Mouse (Mus musculus) liver, embryonic 14.5 days (tissue): ENCODE data around the gene Wdr4.

Source experiments
- CTCF ChIP-seq: IDR thresholded peaks from 2 replicates; pipeline ENCODE4 v1.5.1; 2016; ENCODE audit warnings: antibody characterized with exemption, low read depth, control low read depth
- EP300 ChIP-seq: IDR thresholded peaks from 2 replicates; pipeline ENCODE4 v1.6.1; 2016; ENCODE audit warnings: antibody characterized with exemption, low read depth

DNA sequence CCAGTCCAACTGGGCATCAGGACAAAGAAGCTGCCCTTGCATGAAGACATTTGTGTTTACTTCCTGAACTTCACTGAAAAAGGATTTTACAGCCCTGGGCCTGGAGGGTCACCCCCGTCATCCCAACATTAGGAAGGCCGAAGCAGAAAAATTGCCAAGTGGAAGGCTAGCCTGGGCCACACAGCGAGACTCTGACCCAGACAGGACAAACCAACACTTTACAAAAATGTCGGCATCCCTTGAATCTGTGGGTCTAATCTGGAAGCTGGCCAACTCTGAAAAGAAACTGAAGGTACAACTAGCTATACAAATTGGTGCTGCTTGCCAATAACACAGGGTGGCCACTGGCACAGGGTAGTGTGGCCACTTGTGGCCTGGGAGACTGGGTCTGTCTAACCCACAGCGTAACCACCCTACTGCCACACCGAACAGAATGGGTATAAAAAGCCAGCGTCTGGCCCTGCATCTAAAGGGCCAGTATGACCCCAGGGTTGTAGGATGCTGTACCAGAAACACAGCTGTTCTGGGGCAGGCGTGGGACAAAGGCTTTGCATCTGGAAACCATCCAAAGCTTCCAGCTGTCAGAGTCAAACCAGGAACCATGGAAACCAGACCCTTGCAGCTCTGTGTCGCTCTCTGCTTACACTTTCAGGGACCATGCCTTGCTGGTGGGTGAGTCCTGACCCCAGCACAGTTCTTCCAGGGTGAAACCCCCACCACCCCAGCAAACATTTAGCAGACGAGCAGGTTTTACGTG lies 37.5 kb upstream of the Wdr4 start:
- TF ChIP-seq CTCF (no peak), EP300 (no peak)
